Mouse (Mus musculus): ENCODE data around the gene Mme. TPM values are rescaled to one million over a fixed set of nuclear protein-coding genes. Genes with fewer than 3 reads are reported as not detected.

Mme gene
- 6.1 and 7.2 TPM in 2 replicates for polyA plus RNA-seq (2015; fragmentation: Nextera tagmentation; extraction: Ambion mirVana)

DNA sequence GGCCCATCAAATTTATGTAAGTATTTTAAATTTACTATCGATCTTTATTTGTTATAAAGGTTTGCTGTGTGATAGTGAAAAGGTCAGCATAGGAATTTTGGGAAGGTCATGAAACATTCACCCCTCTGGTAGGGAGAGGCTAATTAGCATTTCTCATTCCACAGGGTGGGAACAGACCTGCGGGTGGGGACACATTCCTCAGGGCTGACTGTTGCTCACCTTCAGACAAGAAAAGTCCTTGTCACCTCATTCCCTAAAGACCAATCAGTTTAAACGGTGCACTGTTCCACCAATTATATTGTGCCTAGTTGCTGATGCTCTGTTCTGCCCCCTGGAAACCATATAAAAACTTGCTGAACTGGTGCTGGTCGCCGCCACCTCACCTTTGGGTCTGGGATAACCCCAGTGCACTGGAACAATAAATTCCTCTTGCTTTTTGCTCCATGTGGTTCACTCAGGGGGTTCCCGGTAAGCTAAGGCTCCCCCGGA is at the start of gene Mme:
Gene Mme (plus strand): TSS at position 439 of the 489 bp plus-strand sequence.
- Histone ChIP-seq H3K4me2 (ENCODE audit: low read depth, low read length) (no peak within 1 kb of the TSS), H3K4me1 (ENCODE audit: control insufficient read depth, insufficient read depth, low read length) (no peaks in the 10 kb centered on the region), H3K9me3 (replicated peaks; ENCODE audit: control insufficient read depth, low read length) (no peaks in the 10 kb centered on the region), H3K36me3 (ENCODE audit: control insufficient read depth, insufficient read depth, low read length) (no peaks in the 10 kb centered on the region), H3K27me3 (ENCODE audit: control insufficient read depth, insufficient read depth, low read length) (no peaks in the 10 kb centered on the region), H3K27ac (ENCODE audit: low read length) (no peak within 1 kb of the TSS), H3K9ac (ENCODE audit: low read length) (no peak within 1 kb of the TSS), H3K4me3 (replicated peaks; ENCODE audit: low read length) (no peak within 1 kb of the TSS)
- ATAC-seq (ENCODE audit: insufficient read depth, low FRiP score), result no peak
- 82% methylated on average over 7 of the region's 7 CpGs for WGBS

DNA sequence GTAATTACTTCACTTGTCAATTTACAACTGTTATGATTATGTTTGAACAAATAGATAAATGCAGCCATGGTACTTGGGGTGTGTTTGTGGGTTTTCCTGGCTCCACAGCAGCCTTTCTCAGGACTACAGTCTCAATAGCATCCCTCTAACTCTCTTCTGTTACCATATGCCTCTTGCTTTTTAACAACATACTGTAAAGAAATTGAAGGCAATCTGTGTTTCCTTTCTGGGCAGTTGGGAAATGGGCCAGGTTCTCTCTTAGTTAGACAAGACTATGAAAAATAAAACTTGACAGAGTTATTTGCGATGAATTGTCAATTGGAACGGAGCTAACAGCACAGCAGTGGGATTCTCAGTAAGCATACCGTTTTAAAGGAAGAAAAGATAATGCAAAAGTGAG is 44.8 kb upstream of the Mme start:
- no peak overlapping the region for H3K4me2 ChIP-seq (ENCODE audit: low read depth, low read length)
- 73% methylated on average over 3 of the region's 3 CpGs for WGBS
- no peak overlapping the region for H3K9ac ChIP-seq (ENCODE audit: low read length)

DNA sequence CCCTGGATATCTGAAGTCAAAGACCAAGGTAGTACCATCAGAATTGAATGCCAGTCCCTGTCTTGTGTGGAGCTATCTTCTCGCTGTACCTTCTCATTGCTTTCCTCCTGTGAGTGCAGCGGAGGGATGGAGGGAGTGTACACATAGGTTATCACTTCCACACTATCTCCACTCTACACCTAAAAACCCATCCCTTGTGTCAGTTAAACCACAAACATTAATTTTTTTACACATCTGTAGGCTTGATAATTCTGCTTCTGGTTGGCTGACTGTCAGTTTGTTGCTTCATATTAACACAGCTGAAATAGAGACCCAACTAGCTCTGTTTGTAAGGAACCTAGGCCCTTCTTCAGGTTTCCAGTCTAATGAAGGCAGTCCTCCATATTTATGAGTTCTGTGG is 43.3 kb upstream of the Mme start:
- no peak overlapping the region for H3K4me3 ChIP-seq (replicated peaks; ENCODE audit: low read length)
- ATAC-seq (ENCODE audit: insufficient read depth, low FRiP score), result no peak

More for the DNA sequence above, 44.8 kb upstream of the Mme start:
- no peaks in the 10 kb centered on the region for H3K4me1 ChIP-seq (ENCODE audit: control insufficient read depth, insufficient read depth, low read length)
- no peak overlapping the region for H3K4me3 ChIP-seq (replicated peaks; ENCODE audit: low read length)
- H3K27ac ChIP-seq (ENCODE audit: low read length), result no peak overlapping the region
- H3K9me3 ChIP-seq (replicated peaks; ENCODE audit: control insufficient read depth, low read length), result no peaks in the 10 kb centered on the region
- ATAC-seq (ENCODE audit: insufficient read depth, low FRiP score), result no peak
- no peaks in the 10 kb centered on the region for H3K27me3 ChIP-seq (ENCODE audit: control insufficient read depth, insufficient read depth, low read length)
- H3K36me3 ChIP-seq (ENCODE audit: control insufficient read depth, insufficient read depth, low read length), result no peaks in the 10 kb centered on the region

DNA sequence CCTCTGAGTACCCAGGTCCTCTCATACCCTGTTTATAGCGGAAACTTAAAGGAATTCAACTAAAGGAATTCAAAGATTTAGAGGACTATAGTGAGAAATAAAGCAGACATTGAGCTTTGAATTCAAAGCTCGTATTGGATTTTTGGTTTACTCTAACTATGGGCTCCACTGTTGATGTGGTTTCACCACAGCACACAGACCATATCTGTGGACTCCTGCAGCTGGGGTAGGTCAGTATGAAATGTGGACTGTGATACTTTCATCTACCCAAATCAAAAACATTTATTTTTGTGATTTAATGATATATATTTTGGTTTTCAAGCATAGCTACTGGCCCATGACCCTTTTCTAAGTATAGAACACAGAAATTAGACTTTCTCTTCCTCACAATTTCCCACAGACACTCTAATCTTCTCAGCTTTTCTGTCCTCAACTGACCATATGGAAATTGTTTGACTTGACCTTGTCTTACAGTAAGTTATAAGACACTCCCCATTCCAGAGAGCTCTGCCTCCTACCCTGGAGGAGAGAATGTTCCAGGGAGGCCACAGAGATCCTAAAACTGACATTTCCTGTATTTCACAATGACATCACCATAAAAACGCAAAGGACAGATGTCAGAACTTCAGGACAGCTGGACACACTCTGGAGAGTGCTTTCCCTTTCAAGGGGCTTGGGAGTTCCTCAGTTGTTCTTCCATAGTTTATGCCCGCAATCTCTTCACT is 19.3 kb upstream of the Mme start:
- Histone ChIP-seq H3K4me1 (ENCODE audit: control insufficient read depth, insufficient read depth, low read length) (no peaks in the 10 kb centered on the region), H3K27ac (ENCODE audit: low read length) (no peak overlapping the region), H3K4me2 (ENCODE audit: low read depth, low read length) (no peak overlapping the region), H3K9ac (ENCODE audit: low read length) (no peak overlapping the region), H3K36me3 (ENCODE audit: control insufficient read depth, insufficient read depth, low read length) (no peaks in the 10 kb centered on the region), H3K4me3 (replicated peaks; ENCODE audit: low read length) (no peak overlapping the region), H3K27me3 (ENCODE audit: control insufficient read depth, insufficient read depth, low read length) (no peaks in the 10 kb centered on the region), H3K9me3 (replicated peaks; ENCODE audit: control insufficient read depth, low read length) (no peaks in the 10 kb centered on the region)
- no peak for ATAC-seq (ENCODE audit: insufficient read depth, low FRiP score)
- 73% methylated on average over 4 of the region's 4 CpGs for WGBS

More for the DNA sequence above, 43.3 kb upstream of the Mme start:
- H3K4me2 ChIP-seq (ENCODE audit: low read depth, low read length), result no peak overlapping the region
- no peaks in the 10 kb centered on the region for H3K9me3 ChIP-seq (replicated peaks; ENCODE audit: control insufficient read depth, low read length)
- H3K9ac ChIP-seq (ENCODE audit: low read length), result no peak overlapping the region
- H3K36me3 ChIP-seq (ENCODE audit: control insufficient read depth, insufficient read depth, low read length), result no peaks in the 10 kb centered on the region
- no peaks in the 10 kb centered on the region for H3K4me1 ChIP-seq (ENCODE audit: control insufficient read depth, insufficient read depth, low read length)
- WGBS, result 85% methylated on average over 2 of the region's 2 CpGs
- H3K27ac ChIP-seq (ENCODE audit: low read length), result no peak overlapping the region
- no peaks in the 10 kb centered on the region for H3K27me3 ChIP-seq (ENCODE audit: control insufficient read depth, insufficient read depth, low read length)

DNA sequence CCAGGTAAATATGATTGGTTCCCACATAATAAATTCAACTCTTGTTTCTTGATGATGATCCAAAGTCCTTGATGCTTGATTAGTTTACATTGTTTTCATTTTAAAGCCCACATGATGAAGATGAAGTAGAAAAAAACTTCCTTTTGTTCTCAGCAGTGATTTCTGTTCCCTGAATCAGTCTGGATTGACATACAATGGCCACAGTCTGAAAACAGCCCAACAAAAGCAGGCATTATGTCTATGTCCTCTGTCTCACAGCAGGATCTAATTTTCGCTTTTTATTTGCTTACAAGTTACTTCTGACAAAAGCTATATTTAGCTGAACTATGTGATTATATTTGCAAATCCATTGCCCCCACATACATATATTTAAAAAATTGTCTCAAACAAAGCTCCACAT is 17.7 kb upstream of the Mme start:
- H3K36me3 ChIP-seq (ENCODE audit: control insufficient read depth, insufficient read depth, low read length), result no peaks in the 10 kb centered on the region
- H3K4me1 ChIP-seq (ENCODE audit: control insufficient read depth, insufficient read depth, low read length), result no peaks in the 10 kb centered on the region
- H3K4me3 ChIP-seq (replicated peaks; ENCODE audit: low read length), result no peak overlapping the region
- H3K27ac ChIP-seq (ENCODE audit: low read length), result no peak overlapping the region
- no peaks in the 10 kb centered on the region for H3K27me3 ChIP-seq (ENCODE audit: control insufficient read depth, insufficient read depth, low read length)
- no peak for ATAC-seq (ENCODE audit: insufficient read depth, low FRiP score)
- 61% methylated on average over 1 of the region's 1 CpGs for WGBS
- no peak overlapping the region for H3K9ac ChIP-seq (ENCODE audit: low read length)
- no peak overlapping the region for H3K4me2 ChIP-seq (ENCODE audit: low read depth, low read length)
- no peaks in the 10 kb centered on the region for H3K9me3 ChIP-seq (replicated peaks; ENCODE audit: control insufficient read depth, low read length)

DNA sequence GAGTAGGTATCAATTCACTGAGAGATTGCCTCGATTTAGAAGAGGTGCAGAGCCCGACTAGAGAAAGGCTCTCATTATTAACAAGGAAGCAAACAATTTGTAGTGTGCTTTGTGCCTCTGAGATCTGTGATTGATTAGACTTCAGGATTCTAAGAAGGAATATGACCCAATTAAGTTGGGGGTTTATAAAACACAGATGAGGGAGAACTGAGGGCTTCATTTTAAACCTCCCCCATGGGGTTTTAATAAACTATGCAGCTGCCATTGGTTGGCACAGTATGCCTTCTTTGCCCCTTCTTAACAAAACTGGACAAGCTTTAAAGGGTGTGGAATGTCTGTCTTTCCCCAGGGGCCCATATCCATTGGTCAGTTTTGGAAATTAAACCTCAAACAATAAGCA is 5.4 kb upstream of the Mme start:
- Histone ChIP-seq H3K36me3 (ENCODE audit: control insufficient read depth, insufficient read depth, low read length) (no peaks in the 10 kb centered on the region), H3K9me3 (replicated peaks; ENCODE audit: control insufficient read depth, low read length) (no peaks in the 10 kb centered on the region), H3K27me3 (ENCODE audit: control insufficient read depth, insufficient read depth, low read length) (no peaks in the 10 kb centered on the region), H3K27ac (ENCODE audit: low read length) (no peak overlapping the region), H3K9ac (ENCODE audit: low read length) (no peak overlapping the region), H3K4me3 (replicated peaks; ENCODE audit: low read length) (no peak overlapping the region), H3K4me1 (ENCODE audit: control insufficient read depth, insufficient read depth, low read length) (no peaks in the 10 kb centered on the region), H3K4me2 (ENCODE audit: low read depth, low read length) (no peak overlapping the region)
- 41% methylated on average over 2 of the region's 2 CpGs for WGBS
- ATAC-seq (ENCODE audit: insufficient read depth, low FRiP score), result no peak

DNA sequence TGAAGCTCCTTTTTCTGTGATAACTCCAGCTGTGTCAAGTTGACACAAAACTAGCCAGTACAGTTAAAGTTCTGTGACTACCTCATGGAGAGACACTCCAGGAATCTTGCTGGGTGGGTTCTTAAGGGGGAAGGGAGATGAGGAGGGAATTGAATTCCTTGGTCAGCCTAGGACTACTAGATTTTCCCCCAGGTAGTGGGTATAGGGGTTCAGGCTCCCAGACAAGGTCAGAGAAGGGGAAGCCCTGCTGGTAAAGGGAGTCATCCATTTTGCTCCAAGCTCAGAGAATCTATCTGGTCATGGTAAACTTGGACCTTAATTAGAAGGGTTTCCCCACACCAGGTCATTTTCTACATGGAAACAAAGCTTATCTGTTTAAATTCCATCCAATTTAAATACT is 2.4 kb downstream of the Mme start:
- ATAC-seq (ENCODE audit: insufficient read depth, low FRiP score), result no peak
- H3K4me1 ChIP-seq (ENCODE audit: control insufficient read depth, insufficient read depth, low read length), result no peaks in the 10 kb centered on the region
- no peaks in the 10 kb centered on the region for H3K36me3 ChIP-seq (ENCODE audit: control insufficient read depth, insufficient read depth, low read length)
- H3K4me3 ChIP-seq (replicated peaks; ENCODE audit: low read length), result no peak overlapping the region
- H3K9me3 ChIP-seq (replicated peaks; ENCODE audit: control insufficient read depth, low read length), result no peaks in the 10 kb centered on the region
- no peaks in the 10 kb centered on the region for H3K27me3 ChIP-seq (ENCODE audit: control insufficient read depth, insufficient read depth, low read length)
- H3K27ac ChIP-seq (ENCODE audit: low read length), result no peak overlapping the region
- H3K4me2 ChIP-seq (ENCODE audit: low read depth, low read length), result no peak overlapping the region
- H3K9ac ChIP-seq (ENCODE audit: low read length), result no peak overlapping the region

DNA sequence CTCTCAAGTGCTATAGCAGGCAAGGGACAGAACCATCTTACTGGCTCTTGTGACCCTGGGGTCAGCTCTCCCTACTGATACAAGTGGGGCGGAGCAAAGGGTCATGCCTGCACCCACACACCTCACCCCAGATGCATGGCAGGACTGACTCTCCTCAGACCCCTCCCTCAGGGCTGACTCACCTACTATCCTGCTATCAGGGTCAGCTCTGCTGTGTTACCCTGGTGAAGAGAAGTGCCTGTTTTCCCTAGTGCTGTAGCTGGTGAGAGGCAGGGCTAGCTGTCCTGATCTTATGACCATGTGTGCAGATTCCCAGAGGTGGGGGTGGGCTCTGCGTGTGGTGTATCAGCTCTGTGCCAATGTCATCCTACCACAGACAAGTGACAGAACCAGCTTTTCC is 30.8 kb downstream of the Mme start:
- H3K4me2 ChIP-seq (ENCODE audit: low read depth, low read length), result no peak overlapping the region
- WGBS, result 82% methylated on average over 2 of the region's 2 CpGs

DNA sequence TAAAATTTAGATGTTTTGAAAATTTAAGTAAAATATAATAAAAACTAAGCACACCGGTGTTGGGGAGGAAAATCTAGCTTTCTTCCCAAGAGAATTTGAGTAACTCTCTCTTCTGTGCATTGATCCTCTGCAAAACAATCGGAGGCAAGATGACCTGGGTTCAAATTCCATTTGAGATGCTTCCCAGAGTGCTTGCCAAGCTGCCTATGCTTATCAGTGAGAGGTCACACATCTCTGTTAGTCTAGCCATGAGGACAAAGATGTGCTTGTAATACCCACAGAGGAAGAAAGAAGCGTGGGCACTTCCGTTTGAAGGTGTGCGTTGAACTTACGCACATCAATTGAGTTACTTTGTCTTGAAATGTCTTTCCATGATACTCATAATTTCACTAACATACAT is 53.0 kb downstream of the Mme start:
- no peak overlapping the region for H3K9ac ChIP-seq (ENCODE audit: low read length)
- H3K27me3 ChIP-seq (ENCODE audit: control insufficient read depth, insufficient read depth, low read length), result 0 out of 2 replicates have a peak, but pooled peaks cover 11% of the 10 kb centered on the region
- no peaks in the 10 kb centered on the region for H3K9me3 ChIP-seq (replicated peaks; ENCODE audit: control insufficient read depth, low read length)
- H3K4me3 ChIP-seq (replicated peaks; ENCODE audit: low read length), result no peak overlapping the region
- H3K4me1 ChIP-seq (ENCODE audit: control insufficient read depth, insufficient read depth, low read length), result no peaks in the 10 kb centered on the region
- no peak overlapping the region for H3K4me2 ChIP-seq (ENCODE audit: low read depth, low read length)
- H3K27ac ChIP-seq (ENCODE audit: low read length), result no peak overlapping the region
- no peaks in the 10 kb centered on the region for H3K36me3 ChIP-seq (ENCODE audit: control insufficient read depth, insufficient read depth, low read length)
- no peak for ATAC-seq (ENCODE audit: insufficient read depth, low FRiP score)
- WGBS, result 65% methylated on average over 6 of the region's 6 CpGs

More for the DNA sequence above, 30.8 kb downstream of the Mme start:
- no peak overlapping the region for H3K27ac ChIP-seq (ENCODE audit: low read length)
- H3K9ac ChIP-seq (ENCODE audit: low read length), result no peak overlapping the region
- no peaks in the 10 kb centered on the region for H3K9me3 ChIP-seq (replicated peaks; ENCODE audit: control insufficient read depth, low read length)
- H3K27me3 ChIP-seq (ENCODE audit: control insufficient read depth, insufficient read depth, low read length), result no peaks in the 10 kb centered on the region
- ATAC-seq (ENCODE audit: insufficient read depth, low FRiP score), result no peak
- no peak overlapping the region for H3K4me3 ChIP-seq (replicated peaks; ENCODE audit: low read length)
- H3K36me3 ChIP-seq (ENCODE audit: control insufficient read depth, insufficient read depth, low read length), result no peaks in the 10 kb centered on the region
- no peaks in the 10 kb centered on the region for H3K4me1 ChIP-seq (ENCODE audit: control insufficient read depth, insufficient read depth, low read length)

All from stomach, embryonic 16.5 days (tissue).